Mouse (Mus musculus) forebrain, embryonic 16.5 days (tissue): ENCODE results near the gene Matn4. TPM values are rescaled to one million over a fixed set of nuclear protein-coding genes. Genes with fewer than 3 reads are reported as not detected.

ENCODE experiments used
- ATAC-seq: fragments of 200-750 bp; cut with Nextera tagmentation; 2 replicates; pipeline ENCODE4 v1.8.0; 2017; ENCODE audit warnings: mild to moderate bottlenecking, moderate library complexity
- H3K27ac ChIP-seq: fragments of 300-500 bp; sonication (generic); 2 replicates; pipeline ENCODE4 v1.5.1; 2014; ENCODE audit warnings: low read length, control low read depth
- H3K27me3 ChIP-seq: fragments of 300-500 bp; sonication (generic); replicated peaks from 2 replicates; pipeline ENCODE4 v1.6.1; 2014; ENCODE audit warnings: low read length; ENCODE audit not compliant: control insufficient read depth, insufficient read depth
- H3K36me3 ChIP-seq: fragments of 300-500 bp; sonication (generic); 2 replicates; pipeline ENCODE4 v1.6.1; 2014; ENCODE audit not compliant: control insufficient read depth, insufficient read depth
- H3K4me1 ChIP-seq: fragments of 300-500 bp; sonication (generic); replicated peaks from 2 replicates; pipeline ENCODE4 v1.6.1; 2014; ENCODE audit warnings: low read length; ENCODE audit not compliant: control insufficient read depth, insufficient read depth
- H3K4me2 ChIP-seq: fragments of 300-500 bp; sonication (generic); 2 replicates; pipeline ENCODE4 v1.6.1; 2014; ENCODE audit warnings: mild to moderate bottlenecking, low read length, control low read depth
- H3K4me3 ChIP-seq: fragments of 300-500 bp; sonication (generic); replicated peaks from 2 replicates; pipeline ENCODE4 v1.5.1; 2014; ENCODE audit warnings: mild to moderate bottlenecking, low read length, control low read depth
- H3K9ac ChIP-seq: fragments of 300-500 bp; sonication (generic); replicated peaks from 2 replicates; pipeline ENCODE4 v1.6.1; 2014; ENCODE audit warnings: low read depth, low read length, control low read depth
- H3K9me3 ChIP-seq: fragments of 300-500 bp; sonication (generic); 2 replicates; pipeline ENCODE4 v1.6.1; 2016; ENCODE audit warnings: low read length; ENCODE audit not compliant: control insufficient read depth
- WGBS: fragments of 180-500 bp; shearing (Covaris S2); extraction: QIAGEN DNeasy Blood & Tissue Kit; methylation state at CpG from one replicate; pipeline ENCODE4 v1.1.7; 2014; 5-methylcytosine and 5-hydroxymethylcytosine counted together
- polyA plus RNA-seq: library from polyadenylated mRNA; unstranded; fragments of >200 nt; fragmentation: Nextera tagmentation; extraction: Ambion mirVana; gene quantifications from 2 replicates; pipeline ENCODE4 v1.2.1, GENCODE M21; 2015

Gene Matn4
- polyA plus RNA-seq, 1 experiment from 2014 or later, result 2.0 TPM

DNA sequence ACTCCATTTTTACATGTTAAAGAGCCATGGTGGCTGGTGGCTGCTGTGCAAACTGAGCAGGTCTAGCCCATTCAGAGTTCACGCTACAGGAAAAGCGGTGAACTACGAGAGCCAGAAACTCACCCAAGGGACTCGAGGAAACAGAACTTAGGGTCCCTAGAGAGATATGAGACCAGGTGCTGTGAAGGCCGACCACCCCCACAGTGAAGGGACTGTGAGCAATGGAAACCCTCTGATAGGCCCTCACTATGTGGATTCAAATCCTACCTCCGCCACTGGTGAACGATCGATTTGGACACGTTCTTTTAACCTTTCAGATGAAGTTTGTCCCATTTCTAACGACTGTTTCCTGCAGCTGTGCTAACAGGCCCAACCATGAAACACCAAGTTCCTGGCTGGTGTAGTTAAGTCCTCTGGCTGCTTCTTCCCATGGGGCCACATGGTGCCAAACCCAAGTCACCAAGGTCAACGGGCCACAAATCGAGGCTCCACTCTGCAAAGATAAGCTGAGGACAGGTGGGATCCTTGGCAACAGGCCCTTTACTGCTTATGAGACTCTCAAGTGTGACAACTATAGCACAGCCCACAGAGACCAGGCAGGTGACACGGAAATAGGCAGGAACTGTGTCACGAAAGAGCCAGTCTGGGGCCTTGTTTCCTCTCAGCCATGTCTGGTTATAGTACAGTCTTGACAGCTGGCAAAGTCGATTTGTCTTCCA lies 17.9 kb upstream of the Matn4 start:
- Histone ChIP-seq H3K27me3 (no peaks in the 10 kb centered on the region), H3K4me1 (0 out of 2 replicates have a peak, but pooled peaks cover 2% of the 10 kb centered on the region), H3K4me2 (no peak overlapping the region), H3K36me3 (no peaks in the 10 kb centered on the region), H3K27ac (no peak overlapping the region), H3K9me3 (no peaks in the 10 kb centered on the region), H3K4me3 (no peak overlapping the region), H3K9ac (no peak overlapping the region)
- 91% methylated on average over 15 of the region's 15 CpGs for WGBS
- no peak for ATAC-seq

DNA sequence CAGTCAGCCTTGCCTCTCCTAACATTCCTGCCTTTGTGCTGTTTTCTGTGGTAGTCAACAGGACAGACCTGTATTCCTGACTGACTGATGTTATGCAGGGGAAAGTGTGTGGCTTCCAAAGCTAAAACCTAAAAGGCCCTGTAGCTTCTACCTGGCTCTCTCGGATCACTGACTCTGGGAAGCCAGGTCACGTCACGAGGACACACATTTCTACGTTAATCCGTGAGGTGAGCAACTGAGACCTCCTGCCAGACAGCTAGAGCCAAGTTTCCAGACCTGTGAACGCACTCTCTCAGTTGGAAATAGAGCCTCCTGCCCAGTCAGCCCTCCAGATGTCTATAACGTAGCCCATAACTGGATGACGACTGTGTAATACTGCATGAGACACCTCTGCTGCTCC lies 17.0 kb upstream of the Matn4 start:
- Histone ChIP-seq H3K36me3 (no peaks in the 10 kb centered on the region), H3K27ac (no peak overlapping the region), H3K4me2 (no peak overlapping the region), H3K4me1 (0 out of 2 replicates have a peak, but pooled peaks cover 2% of the 10 kb centered on the region), H3K4me3 (no peak overlapping the region), H3K9ac (no peak overlapping the region), H3K9me3 (no peaks in the 10 kb centered on the region), H3K27me3 (no peaks in the 10 kb centered on the region)
- 84% methylated on average over 8 of the region's 8 CpGs for whole genome bisulfite sequencing
- ATAC-seq, result no peak

DNA sequence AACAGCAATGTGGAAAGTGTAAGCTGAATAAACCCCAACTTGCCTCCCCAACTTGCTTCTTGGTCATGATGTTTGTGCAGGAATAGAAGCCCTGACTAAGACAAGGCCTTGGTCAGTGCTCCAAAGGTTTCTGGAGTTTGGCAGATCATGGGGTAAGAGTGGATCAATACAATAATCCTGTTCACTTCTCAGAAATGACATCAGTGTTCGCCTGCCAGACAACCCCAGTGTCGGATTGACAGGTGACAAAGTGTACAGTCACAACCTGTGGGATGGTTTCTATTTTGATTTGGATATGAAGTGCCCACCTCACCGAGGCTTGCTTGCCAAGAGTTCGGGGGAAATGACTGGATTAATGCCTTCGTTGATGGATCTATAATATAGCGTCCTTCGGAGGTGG lies 16.3 kb upstream of the Matn4 start:
- no peak overlapping the region for H3K4me3 ChIP-seq
- ATAC-seq, result no peak
- H3K27ac ChIP-seq, result no peak overlapping the region
- H3K4me1 ChIP-seq, result 0 out of 2 replicates have a peak, but pooled peaks cover 2% of the 10 kb centered on the region
- H3K9ac ChIP-seq, result no peak overlapping the region
- H3K36me3 ChIP-seq, result no peaks in the 10 kb centered on the region
- H3K4me2 ChIP-seq, result no peak overlapping the region
- no peaks in the 10 kb centered on the region for H3K27me3 ChIP-seq
- 90% methylated on average over 7 of the region's 7 CpGs for WGBS
- no peaks in the 10 kb centered on the region for H3K9me3 ChIP-seq

DNA sequence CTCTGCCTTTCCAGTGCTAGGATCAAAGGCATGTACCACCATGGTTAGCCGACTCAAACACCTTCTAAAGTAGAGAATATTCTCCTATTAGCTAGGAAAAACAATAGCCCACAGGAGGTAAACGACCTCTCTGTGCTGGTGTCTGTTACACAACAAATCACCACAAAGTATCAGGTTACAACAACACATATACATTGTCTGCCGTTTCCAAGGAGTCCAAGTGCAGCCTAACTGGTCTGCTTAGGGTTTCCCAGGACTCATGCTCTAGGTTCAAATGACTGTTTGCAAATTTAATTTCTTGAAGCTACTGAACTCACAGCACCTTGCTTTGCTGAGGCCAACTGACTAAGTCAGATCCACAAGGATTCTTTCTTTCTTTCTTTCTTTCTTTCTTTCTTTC lies 14.5 kb upstream of the Matn4 start:
- 4% methylated on average over 3 of the region's 3 CpGs for WGBS
- no peak for ATAC-seq
- H3K9me3 ChIP-seq, result no peaks in the 10 kb centered on the region
- H3K4me2 ChIP-seq, result no peak overlapping the region
- no peak overlapping the region for H3K27ac ChIP-seq
- H3K27me3 ChIP-seq, result peaks cover 1% of the 10 kb centered on the region; the same call in 1 of the 2 replicates
- H3K36me3 ChIP-seq, result no peaks in the 10 kb centered on the region
- no peak overlapping the region for H3K4me3 ChIP-seq
- no peaks in the 10 kb centered on the region for H3K4me1 ChIP-seq
- H3K9ac ChIP-seq, result no peak overlapping the region

DNA sequence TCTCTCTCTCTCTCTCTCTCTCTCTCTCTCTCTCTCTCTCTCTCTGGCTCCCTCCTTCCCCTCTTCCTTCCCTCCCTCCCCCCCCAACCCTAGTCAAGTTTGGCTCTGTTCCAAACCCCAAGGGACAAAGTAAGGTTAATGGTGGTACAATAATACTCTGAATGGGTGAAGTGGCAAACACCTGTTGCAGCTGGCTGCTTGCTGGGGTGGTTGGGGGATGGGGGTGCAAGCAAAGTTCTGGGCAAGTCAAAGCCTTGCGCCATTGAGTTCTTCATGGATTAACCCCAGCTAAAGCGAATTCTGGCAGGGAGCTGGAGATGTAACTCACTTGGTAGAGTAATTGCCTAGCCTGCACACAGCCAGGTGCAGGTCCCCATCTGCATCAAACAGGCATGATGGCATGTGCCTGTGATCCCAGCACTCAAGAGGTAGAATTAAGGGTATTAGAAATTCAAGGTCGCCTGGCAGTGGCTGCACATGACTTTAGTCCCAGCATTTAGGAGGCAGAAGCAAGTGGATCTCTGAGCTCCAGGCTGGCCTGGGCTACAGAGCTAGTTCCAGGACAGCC lies 13.4 kb upstream of the Matn4 start:
- H3K4me2 ChIP-seq, result no peak overlapping the region
- WGBS, result 36% methylated on average over 3 of the region's 3 CpGs
- no peaks in the 10 kb centered on the region for H3K36me3 ChIP-seq
- peaks cover 4% of the 10 kb centered on the region; the same call in 1 of the 2 replicates for H3K27me3 ChIP-seq
- no peak overlapping the region for H3K9ac ChIP-seq
- no peak overlapping the region for H3K27ac ChIP-seq
- H3K4me1 ChIP-seq, result 0 out of 2 replicates have a peak, but pooled peaks cover 3% of the 10 kb centered on the region
- no peak for ATAC-seq
- no peaks in the 10 kb centered on the region for H3K9me3 ChIP-seq
- H3K4me3 ChIP-seq, result no peak overlapping the region

DNA sequence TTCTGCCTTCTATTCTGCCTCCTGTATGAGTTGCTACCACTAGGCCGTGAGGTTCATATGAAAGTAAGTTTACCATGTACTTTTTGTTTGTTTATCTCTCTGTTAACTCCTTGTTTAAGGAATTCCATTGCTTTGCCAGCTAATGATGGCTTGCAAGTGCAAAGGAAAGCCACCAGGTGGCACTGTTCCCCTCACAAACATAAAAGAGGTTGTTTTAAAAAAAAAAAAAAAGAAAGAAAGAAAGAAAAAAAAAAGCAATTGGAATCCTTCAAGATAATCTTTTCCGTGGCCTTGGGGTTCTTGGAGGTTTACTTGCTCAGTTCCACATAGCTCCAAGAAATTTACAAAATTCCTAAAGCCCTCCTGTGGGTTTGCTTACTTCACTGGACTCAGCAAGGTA lies 12.2 kb upstream of the Matn4 start:
- WGBS, result 1% methylated on average over 2 of the region's 2 CpGs
- H3K4me3 ChIP-seq, result no peak overlapping the region
- peaks cover 4% of the 10 kb centered on the region; the same call in 1 of the 2 replicates for H3K27me3 ChIP-seq
- H3K4me2 ChIP-seq, result no peak overlapping the region
- no peaks in the 10 kb centered on the region for H3K9me3 ChIP-seq
- no peak overlapping the region for H3K9ac ChIP-seq
- 0 out of 2 replicates have a peak, but pooled peaks cover 3% of the 10 kb centered on the region for H3K4me1 ChIP-seq
- H3K27ac ChIP-seq, result no peak overlapping the region
- no peak for ATAC-seq
- H3K36me3 ChIP-seq, result no peaks in the 10 kb centered on the region

DNA sequence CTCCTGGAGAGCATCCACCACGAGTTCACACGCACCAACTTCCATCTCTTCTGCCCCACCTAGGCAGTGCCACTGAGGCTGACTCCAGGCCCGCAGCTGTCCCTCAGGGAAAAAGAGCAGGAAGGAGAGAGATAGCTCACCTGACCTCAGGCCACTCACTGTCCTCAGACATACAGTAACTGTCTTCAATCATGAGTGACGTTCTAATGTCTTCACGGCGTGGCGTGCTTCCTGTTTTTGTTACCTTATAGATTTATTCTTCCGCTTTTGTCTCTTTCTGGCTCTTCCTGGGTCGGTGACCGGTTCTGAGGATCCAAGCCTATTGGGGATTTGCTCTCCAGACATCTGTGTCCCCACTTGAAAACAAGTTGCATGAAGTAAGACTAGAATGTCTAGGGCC lies 9.6 kb upstream of the Matn4 start:
- no peak overlapping the region; the same call in 1 of the 2 replicates for H3K4me3 ChIP-seq
- WGBS, result 72% methylated on average over 10 of the region's 10 CpGs
- peaks cover 6% of the 10 kb centered on the region; the same call in 1 of the 2 replicates for H3K27me3 ChIP-seq
- ATAC-seq, result no peak
- peak overlapping the region; percentile 38 for H3K4me2 ChIP-seq
- 0 out of 2 replicates have a peak, but pooled peaks cover 3% of the 10 kb centered on the region for H3K4me1 ChIP-seq
- H3K27ac ChIP-seq, result no peak overlapping the region
- 0 out of 2 replicates have a peak overlapping the region, but pooled peaks have one; percentile 19 for H3K9ac ChIP-seq
- no peaks in the 10 kb centered on the region for H3K36me3 ChIP-seq
- H3K9me3 ChIP-seq, result no peaks in the 10 kb centered on the region

DNA sequence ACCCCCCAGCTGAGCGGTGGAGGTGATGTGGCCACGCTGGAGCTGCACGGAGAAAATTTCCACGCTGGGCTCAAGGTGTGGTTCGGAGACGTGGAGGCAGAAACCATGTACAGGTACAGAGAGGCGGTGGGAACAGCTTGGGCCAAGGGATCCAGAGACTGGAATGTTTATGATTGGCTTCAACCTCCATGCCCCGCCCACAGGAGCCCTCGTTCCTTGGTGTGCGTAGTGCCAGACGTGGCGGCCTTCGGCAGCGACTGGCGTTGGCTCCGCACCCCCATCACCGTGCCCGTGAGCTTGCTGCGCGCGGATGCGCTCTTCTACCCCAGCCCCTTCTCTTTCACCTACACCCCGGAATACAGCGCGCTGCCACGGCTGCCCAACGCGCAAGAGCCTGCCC lies 9.2 kb upstream of the Matn4 start:
- no peaks in the 10 kb centered on the region for H3K36me3 ChIP-seq
- 21% methylated on average over 28 of the region's 28 CpGs for WGBS
- H3K27ac ChIP-seq, result no peak overlapping the region
- H3K9ac ChIP-seq, result 0 out of 2 replicates have a peak overlapping the region, but pooled peaks have one; percentile 19
- no peak for ATAC-seq
- peak overlapping the region; percentile 38 for H3K4me2 ChIP-seq
- H3K4me1 ChIP-seq, result 0 out of 2 replicates have a peak, but pooled peaks cover 3% of the 10 kb centered on the region
- no peaks in the 10 kb centered on the region for H3K9me3 ChIP-seq
- H3K27me3 ChIP-seq, result peaks cover 10% of the 10 kb centered on the region; the same call in 1 of the 2 replicates
- peak overlapping the region; percentile 10 for H3K4me3 ChIP-seq

DNA sequence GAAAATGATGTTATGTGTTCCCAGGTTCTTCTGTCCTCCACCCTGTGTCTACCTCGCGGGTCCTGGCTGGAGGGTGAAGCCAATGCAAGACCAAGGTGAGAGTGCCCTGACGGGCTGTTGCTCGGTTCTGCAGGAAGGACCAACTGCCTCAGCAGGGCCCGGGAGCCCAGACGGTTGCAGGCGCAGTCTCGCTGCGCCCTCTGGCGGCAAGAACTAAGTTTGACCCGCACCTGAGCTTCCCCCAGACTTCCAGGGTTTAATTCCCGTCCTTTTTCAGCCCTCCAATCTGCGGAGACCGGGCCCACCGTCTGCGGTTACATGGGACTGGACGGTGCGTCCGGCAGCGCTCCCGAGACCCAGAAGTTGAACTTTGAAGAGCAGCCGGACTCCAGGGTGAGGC lies 2.7 kb upstream of the Matn4 start:
- H3K36me3 ChIP-seq, result no peaks in the 10 kb centered on the region
- H3K4me2 ChIP-seq, result no peak overlapping the region
- ATAC-seq, result peak; percentile 54; the same call in 1 of the 2 replicates
- no peak overlapping the region for H3K27ac ChIP-seq
- H3K4me3 ChIP-seq, result no peak overlapping the region
- WGBS, result under 1% methylated on average over 22 of the region's 22 CpGs
- no peak overlapping the region for H3K9ac ChIP-seq
- H3K9me3 ChIP-seq, result no peaks in the 10 kb centered on the region
- peaks cover 63% of the 10 kb centered on the region for H3K27me3 ChIP-seq
- H3K4me1 ChIP-seq, result peaks cover 8% of the 10 kb centered on the region
